Mouse (Mus musculus): ENCODE measurements at regions not wholly inside any gene's neighbourhood (a gene's known extent, or its start where the extent isn't known, plus 50 kb on each side); places are given as distances from the start of the nearest gene placed in this dataset.
A peak's percentile ranks its signal among the peaks of the same experiment; 100 is the strongest.

GRCm38 (mm10) chr3:131056893-131057660 lies 53.2 kb upstream of the Lef1 start:
- no peak for DNase-seq (ENCODE audit: low read depth, low spot score)

GRCm38 (mm10) chr3:131054241-131054972 lies 55.9 kb upstream of the Lef1 start:
- peak; percentile 34 for DNase-seq (ENCODE audit: low read depth, low spot score)

- no peak for DNase-seq (ENCODE audit: low read depth, low spot score)
Measured at GRCm38 (mm10) chr3:131047716-131048115, 62.6 kb upstream of the Lef1 start.

- no peak for DNase-seq (ENCODE audit: low read depth, low spot score)
Measured at GRCm38 (mm10) chr3:131046412-131046811, 63.9 kb upstream of the Lef1 start.

- no peak for DNase-seq (ENCODE audit: low read depth, low spot score)
Measured at GRCm38 (mm10) chr3:131040214-131040825, 70.0 kb upstream of the Lef1 start.

GRCm38 (mm10) chr3:131037095-131037494 lies 73.2 kb upstream of the Lef1 start:
- DNase-seq (ENCODE audit: low read depth, low spot score): no peak

- DNase-seq (ENCODE audit: low read depth, low spot score): no peak
Measured at GRCm38 (mm10) chr3:131034774-131035173, 75.5 kb upstream of the Lef1 start.

- no peak for DNase-seq (ENCODE audit: low read depth, low spot score)
Measured at GRCm38 (mm10) chr3:131026336-131026735, 83.9 kb upstream of the Lef1 start.

GRCm38 (mm10) chr3:131019163-131019956 lies 90.9 kb upstream of the Lef1 start:
- DNase-seq (ENCODE audit: low read depth, low spot score): peak; percentile 58

- DNase-seq (ENCODE audit: low read depth, low spot score): no peak
Measured at GRCm38 (mm10) chr3:131017899-131018298, 92.4 kb upstream of the Lef1 start.

GRCm38 (mm10) chr3:131016104-131016503 lies 94.2 kb upstream of the Lef1 start:
- DNase-seq (ENCODE audit: low read depth, low spot score): no peak

GRCm38 (mm10) chr3:131014092-131014716 lies 96.1 kb upstream of the Lef1 start:
- no peak for DNase-seq (ENCODE audit: low read depth, low spot score)

GRCm38 (mm10) chr3:131000701-131001100 lies 109.6 kb upstream of the Lef1 start:
- no peak for DNase-seq (ENCODE audit: low read depth, low spot score)

- DNase-seq (ENCODE audit: low read depth, low spot score): no peak
Measured at GRCm38 (mm10) chr3:131000252-131000651, 110.0 kb upstream of the Lef1 start.

GRCm38 (mm10) chr3:130999818-131000217 lies 110.5 kb upstream of the Lef1 start:
- DNase-seq (ENCODE audit: low read depth, low spot score): no peak

GRCm38 (mm10) chr3:130998433-130998832 lies 111.8 kb upstream of the Lef1 start:
- DNase-seq (ENCODE audit: low read depth, low spot score): no peak

- DNase-seq (ENCODE audit: low read depth, low spot score): peak; percentile 85
Measured at GRCm38 (mm10) chr3:130996786-130997185, 113.5 kb upstream of the Lef1 start.

GRCm38 (mm10) chr3:130991971-130992370 lies 118.3 kb upstream of the Lef1 start:
- no peak for DNase-seq (ENCODE audit: low read depth, low spot score)

- no peak for DNase-seq (ENCODE audit: low read depth, low spot score)
Measured at GRCm38 (mm10) chr3:130986708-130987107, 123.6 kb upstream of the Lef1 start.

GRCm38 (mm10) chr3:130986101-130986500 lies 124.2 kb upstream of the Lef1 start:
- DNase-seq (ENCODE audit: low read depth, low spot score): no peak

GRCm38 (mm10) chr3:130981566-130981965 lies 128.7 kb upstream of the Lef1 start:
- no peak for DNase-seq (ENCODE audit: low read depth, low spot score)
